Mouse (Mus musculus) midbrain, postnatal 0 days (tissue): ENCODE measurements around the gene Ago4. TPM values are rescaled to one million over a fixed set of nuclear protein-coding genes. Genes with fewer than 3 reads are reported as not detected.

Experiments used
- ATAC-seq: fragments of 200-750 bp; cut with Nextera tagmentation; 2 replicates; pipeline ENCODE4 v1.8.0; 2017; ENCODE audit warnings: moderate number of reproducible peaks, mild to moderate bottlenecking, moderate TSS enrichment, moderate library complexity; ENCODE audit not compliant: low FRiP score
- DNase-seq: peaks from one replicate; pipeline ENCODE4 v3.0.0-alpha.2; 2015; ENCODE audit warnings: low spot score
- H3K27ac ChIP-seq: fragments of 300-500 bp; sonication (generic); 2 replicates; pipeline ENCODE4 v1.5.1; 2014; ENCODE audit warnings: low read depth, mild to moderate bottlenecking, low read length, mixed read lengths
- H3K27me3 ChIP-seq: fragments of 300-500 bp; sonication (generic); 2 replicates; pipeline ENCODE4 v1.6.1; 2014; ENCODE audit warnings: low read length, control low read depth, mixed read lengths; ENCODE audit not compliant: insufficient read depth
- H3K36me3 ChIP-seq: fragments of 300-500 bp; sonication (generic); 2 replicates; pipeline ENCODE4 v1.6.1; 2014; ENCODE audit warnings: low read length, control low read depth, mixed read lengths; ENCODE audit not compliant: insufficient read depth
- H3K4me1 ChIP-seq: fragments of 300-500 bp; sonication (generic); 2 replicates; pipeline ENCODE4 v1.6.1; 2014; ENCODE audit warnings: mild to moderate bottlenecking, control low read depth, antibody characterized with exemption, low read length, mixed read lengths; ENCODE audit not compliant: insufficient read depth
- H3K4me2 ChIP-seq: fragments of 300-500 bp; sonication (generic); 2 replicates; pipeline ENCODE4 v1.6.1; 2014; ENCODE audit warnings: low read depth, mild to moderate bottlenecking, low read length, mixed read lengths; ENCODE audit not compliant: poor library complexity, severe bottlenecking
- H3K4me3 ChIP-seq: fragments of 300-500 bp; sonication (generic); 2 replicates; pipeline ENCODE4 v1.5.1; 2014; ENCODE audit warnings: low read depth, mild to moderate bottlenecking, low read length, moderate library complexity
- H3K9ac ChIP-seq: fragments of 300-500 bp; sonication (generic); replicated peaks from 2 replicates; pipeline ENCODE4 v1.6.1; 2014; ENCODE audit warnings: mild to moderate bottlenecking, low read length, moderate library complexity, mixed read lengths; ENCODE audit not compliant: poor library complexity, severe bottlenecking
- H3K9me3 ChIP-seq: fragments of 300-500 bp; sonication (generic); 2 replicates; pipeline ENCODE4 v1.6.1; 2016; ENCODE audit warnings: low read length, control low read depth
- CTCF ChIP-seq: IDR thresholded peaks from 2 replicates; pipeline ENCODE4 v1.5.1; 2016; ENCODE audit warnings: antibody characterized with exemption, mild to moderate bottlenecking
- WGBS: fragments of 180-500 bp; shearing (Covaris S2); extraction: QIAGEN DNeasy Blood & Tissue Kit; methylation state at CpG from one replicate; pipeline ENCODE4 v1.1.7; 2014; 5-methylcytosine and 5-hydroxymethylcytosine counted together
- polyA plus RNA-seq: library from polyadenylated mRNA; unstranded; fragments of >200 nt; fragmentation: Nextera tagmentation; extraction: Ambion mirVana; gene quantifications from 2 replicates; pipeline ENCODE4 v1.2.1, GENCODE M21; 2015
- total RNA-seq: library from RNA; depleted of rRNA; stranded (reverse); fragments of >200 nt; gene quantifications from 2 replicates; pipeline ENCODE4 v1.2.3, GENCODE M21; 2014

Ago4 gene
- total and polyA plus RNA-seq, 2 experiments from 2014 or later, result 3.6 to 10.0 TPM

DNA sequence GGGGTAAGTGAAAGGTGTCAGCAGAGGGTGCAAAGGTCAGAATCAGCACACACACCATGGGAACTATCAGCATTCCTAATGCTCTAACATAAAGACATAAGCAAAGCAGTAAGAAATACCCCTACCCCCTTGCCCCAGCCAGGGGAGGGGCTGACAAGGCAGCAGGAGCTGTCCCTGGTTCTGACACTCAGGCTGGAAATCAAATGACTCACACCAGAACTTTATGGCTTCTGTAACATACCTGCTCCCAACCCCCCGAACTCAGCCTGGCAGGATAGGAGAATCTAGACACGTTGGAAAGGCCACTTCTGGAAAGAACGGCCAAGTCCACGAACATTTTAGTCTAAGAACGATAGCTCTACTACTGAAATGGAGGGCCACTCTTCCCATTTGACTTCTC is 60.2 kb downstream of the Ago4 start:
- DNase-seq (no peak), ATAC-seq (no peak)
- no peaks in the 10 kb centered on the region for H3K4me1 ChIP-seq
- TF ChIP-seq CTCF, result no peak
- H3K4me3 ChIP-seq, result no peak overlapping the region
- H3K9ac ChIP-seq, result no peak overlapping the region
- WGBS, result 58% methylated on average over 5 of the region's 5 CpGs
- no peak overlapping the region for H3K4me2 ChIP-seq
- no peak overlapping the region for H3K27ac ChIP-seq
- H3K27me3 ChIP-seq, result no peaks in the 10 kb centered on the region
- H3K36me3 ChIP-seq, result no peaks in the 10 kb centered on the region
- H3K9me3 ChIP-seq, result no peaks in the 10 kb centered on the region

DNA sequence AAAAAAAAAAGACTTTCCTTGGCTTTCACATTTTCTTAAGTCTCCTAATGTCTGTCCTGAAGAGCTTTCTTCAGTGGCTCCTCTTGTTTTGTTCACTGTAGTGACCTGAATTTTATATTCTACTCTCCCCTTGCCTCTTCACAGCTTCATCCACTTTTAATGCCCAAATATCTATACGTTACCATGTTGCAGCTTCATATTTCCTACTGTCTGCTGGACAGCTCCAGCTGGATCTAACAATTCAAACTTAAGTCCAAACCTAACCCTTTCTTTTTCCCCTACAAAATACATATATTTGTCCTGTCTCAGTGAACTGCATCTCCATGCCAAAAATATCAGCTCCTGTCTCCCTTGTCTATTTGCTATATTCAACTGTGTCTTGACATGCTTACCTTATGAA is 63.9 kb downstream of the Ago4 start:
- Histone ChIP-seq H3K4me3 (no peak overlapping the region), H3K9ac (peak overlapping the region; percentile 93; the same call in 1 of the 2 replicates), H3K4me1 (peaks cover 9% of the 10 kb centered on the region), H3K4me2 (peak overlapping the region; percentile 64; the same call in 1 of the 2 replicates), H3K27ac (peak overlapping the region; percentile 94), H3K27me3 (no peaks in the 10 kb centered on the region), H3K36me3 (no peaks in the 10 kb centered on the region), H3K9me3 (no peaks in the 10 kb centered on the region)
- DNase-seq, result no peak
- WGBS, result 48% methylated on average over 1 of the region's 1 CpGs
- TF ChIP-seq CTCF, result no peak
- no peak for ATAC-seq

DNA sequence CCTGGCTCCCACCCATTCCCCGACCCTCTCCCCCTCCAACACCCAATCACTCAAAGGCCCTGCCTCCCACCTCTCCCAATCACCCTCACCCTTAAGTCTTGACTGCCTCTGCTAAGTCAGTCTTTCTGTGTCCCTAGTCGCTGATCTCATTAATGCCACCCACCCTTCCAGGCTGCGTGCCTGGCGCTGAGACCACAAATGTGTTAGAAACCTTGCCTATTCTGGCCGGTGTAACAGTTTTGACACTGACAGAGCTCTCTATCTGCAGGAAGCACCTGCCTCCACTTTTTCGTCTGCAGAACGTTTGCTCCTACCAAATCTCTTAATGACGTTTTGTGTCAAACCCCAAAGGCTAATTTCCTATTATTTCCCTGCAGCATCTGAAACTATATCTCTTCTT is 64.3 kb downstream of the Ago4 start:
- Histone ChIP-seq H3K27ac (peak overlapping the region; percentile 94), H3K27me3 (no peaks in the 10 kb centered on the region), H3K4me3 (peak overlapping the region; percentile 72), H3K9ac (peak overlapping the region; percentile 93), H3K36me3 (no peaks in the 10 kb centered on the region), H3K4me2 (peak overlapping the region; percentile 64), H3K4me1 (peaks cover 9% of the 10 kb centered on the region), H3K9me3 (no peaks in the 10 kb centered on the region)
- WGBS, result 1% methylated on average over 8 of the region's 8 CpGs
- DNase-seq, result no peak
- no peak for TF ChIP-seq CTCF
- ATAC-seq, result no peak

DNA sequence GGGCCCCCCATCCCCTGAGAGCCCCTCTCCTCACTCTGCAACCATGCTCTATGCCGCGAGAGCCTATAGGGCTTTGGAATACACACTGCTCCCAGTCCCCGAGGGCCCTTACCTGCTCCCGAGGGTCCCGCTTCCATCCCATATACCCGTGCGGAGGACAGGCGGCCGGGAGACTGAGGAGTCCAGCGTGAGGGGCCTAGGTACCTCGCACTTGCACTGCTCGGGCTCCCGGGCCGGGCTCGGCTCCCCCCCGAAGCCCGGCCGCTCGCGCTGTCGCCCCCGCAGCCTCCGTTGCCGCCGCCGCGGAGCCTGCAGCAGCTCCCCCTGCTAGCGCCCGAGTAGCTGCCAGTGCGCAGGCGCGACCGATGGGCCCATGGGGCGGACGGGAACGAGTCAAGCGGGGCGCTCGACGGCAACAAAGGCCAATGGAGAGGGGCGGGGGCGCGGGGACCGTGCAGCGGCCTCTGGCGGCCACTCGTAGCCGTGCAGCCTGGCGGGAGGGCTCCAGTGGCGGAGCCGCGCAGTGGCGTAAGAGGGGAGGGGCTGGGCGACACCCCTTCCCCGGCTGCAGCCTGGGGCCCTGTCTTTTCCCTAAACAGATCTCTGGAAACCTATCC is 64.9 kb downstream of the Ago4 start, which contains the start of gene Ago1:
Gene Ago1 (minus strand): TSS at position 299 of the 617 bp plus-strand sequence.
- Histone ChIP-seq H3K9ac (peak within 1 kb of the TSS; percentile 93), H3K4me1 (peaks cover 12% of the 10 kb centered on the region), H3K9me3 (no peaks in the 10 kb centered on the region), H3K27ac (peak within 1 kb of the TSS; percentile 94), H3K27me3 (no peaks in the 10 kb centered on the region), H3K36me3 (no peaks in the 10 kb centered on the region), H3K4me3 (peak within 1 kb of the TSS; percentile 72), H3K4me2 (peak within 1 kb of the TSS; percentile 64)
- ATAC-seq (peak; percentile 92), DNase-seq (peak; percentile 97)
- under 1% methylated on average over 48 of the region's 55 CpGs for WGBS
- peak; percentile 96 for TF ChIP-seq CTCF

DNA sequence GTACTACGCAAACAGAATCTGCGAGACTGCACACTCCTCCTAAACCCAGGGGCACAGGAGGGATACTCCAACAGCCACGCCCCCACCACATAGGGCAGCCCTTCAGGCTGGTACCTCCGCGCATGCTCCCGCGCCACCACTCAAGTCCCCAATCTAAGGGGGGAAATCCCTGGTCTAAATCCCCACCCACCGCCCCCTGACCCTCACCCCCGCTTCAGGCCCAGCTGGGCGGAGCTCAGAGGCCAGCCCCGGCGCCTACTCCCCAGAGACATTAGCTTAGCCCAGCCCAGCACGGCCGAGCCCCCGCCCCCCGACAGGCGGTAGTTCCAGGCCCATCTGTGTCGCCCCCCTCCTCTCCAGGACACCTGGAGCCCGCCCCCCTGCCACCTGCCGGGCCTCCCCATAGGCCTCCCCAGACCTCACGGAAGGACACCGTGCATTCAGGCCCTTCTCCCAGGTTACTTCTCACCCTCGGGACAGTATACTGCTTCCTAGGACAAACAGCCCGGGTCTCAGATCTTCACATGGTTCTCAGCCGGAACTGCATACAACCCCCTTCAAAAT is 65.5 kb downstream of the Ago4 start:
- H3K4me1 ChIP-seq, result peaks cover 13% of the 10 kb centered on the region
- H3K27me3 ChIP-seq, result no peaks in the 10 kb centered on the region
- peak overlapping the region; percentile 94 for H3K27ac ChIP-seq
- no peaks in the 10 kb centered on the region for H3K36me3 ChIP-seq
- peak overlapping the region; percentile 72 for H3K4me3 ChIP-seq
- H3K9me3 ChIP-seq, result no peaks in the 10 kb centered on the region
- TF ChIP-seq CTCF, result no peak
- H3K4me2 ChIP-seq, result peak overlapping the region; percentile 64
- 1% methylated on average over 25 of the region's 25 CpGs for WGBS
- peak overlapping the region; percentile 93 for H3K9ac ChIP-seq
- peak; percentile 42 for ATAC-seq
- DNase-seq, result peak; percentile 73

DNA sequence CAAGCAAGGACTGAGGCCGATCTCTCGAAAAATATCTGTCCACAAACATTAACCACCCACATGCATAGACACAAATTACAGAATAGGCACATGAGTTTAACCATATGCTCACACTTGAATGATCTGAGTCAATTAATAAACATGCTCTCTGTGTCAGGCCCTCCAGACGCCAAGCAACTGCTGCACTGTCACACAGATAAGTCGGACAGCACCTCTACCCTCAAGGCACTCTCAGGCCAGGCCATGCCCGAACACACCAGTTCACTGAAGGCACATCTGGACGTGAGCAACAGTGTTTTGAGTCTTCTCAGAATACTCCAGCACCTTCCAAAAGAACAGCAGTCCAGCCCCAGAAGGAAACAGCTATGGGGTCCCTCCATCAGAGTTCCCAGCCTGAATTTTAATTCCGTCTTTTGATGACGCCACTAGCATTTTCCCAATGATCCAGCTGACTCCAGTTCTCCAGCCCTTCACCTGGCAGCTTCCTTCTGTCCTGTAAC is 67.0 kb downstream of the Ago4 start:
- Histone ChIP-seq H3K9me3 (no peaks in the 10 kb centered on the region), H3K36me3 (no peaks in the 10 kb centered on the region), H3K27me3 (no peaks in the 10 kb centered on the region), H3K4me2 (peak overlapping the region; percentile 64), H3K4me3 (peak overlapping the region; percentile 20), H3K27ac (peak overlapping the region; percentile 47; the same call in 1 of the 2 replicates), H3K9ac (peak overlapping the region; percentile 46; the same call in 1 of the 2 replicates), H3K4me1 (peaks cover 13% of the 10 kb centered on the region)
- TF ChIP-seq CTCF, result no peak
- 9% methylated on average over 8 of the region's 8 CpGs for WGBS
- DNase-seq (no peak), ATAC-seq (no peak)
